In the genomic region with DNA sequence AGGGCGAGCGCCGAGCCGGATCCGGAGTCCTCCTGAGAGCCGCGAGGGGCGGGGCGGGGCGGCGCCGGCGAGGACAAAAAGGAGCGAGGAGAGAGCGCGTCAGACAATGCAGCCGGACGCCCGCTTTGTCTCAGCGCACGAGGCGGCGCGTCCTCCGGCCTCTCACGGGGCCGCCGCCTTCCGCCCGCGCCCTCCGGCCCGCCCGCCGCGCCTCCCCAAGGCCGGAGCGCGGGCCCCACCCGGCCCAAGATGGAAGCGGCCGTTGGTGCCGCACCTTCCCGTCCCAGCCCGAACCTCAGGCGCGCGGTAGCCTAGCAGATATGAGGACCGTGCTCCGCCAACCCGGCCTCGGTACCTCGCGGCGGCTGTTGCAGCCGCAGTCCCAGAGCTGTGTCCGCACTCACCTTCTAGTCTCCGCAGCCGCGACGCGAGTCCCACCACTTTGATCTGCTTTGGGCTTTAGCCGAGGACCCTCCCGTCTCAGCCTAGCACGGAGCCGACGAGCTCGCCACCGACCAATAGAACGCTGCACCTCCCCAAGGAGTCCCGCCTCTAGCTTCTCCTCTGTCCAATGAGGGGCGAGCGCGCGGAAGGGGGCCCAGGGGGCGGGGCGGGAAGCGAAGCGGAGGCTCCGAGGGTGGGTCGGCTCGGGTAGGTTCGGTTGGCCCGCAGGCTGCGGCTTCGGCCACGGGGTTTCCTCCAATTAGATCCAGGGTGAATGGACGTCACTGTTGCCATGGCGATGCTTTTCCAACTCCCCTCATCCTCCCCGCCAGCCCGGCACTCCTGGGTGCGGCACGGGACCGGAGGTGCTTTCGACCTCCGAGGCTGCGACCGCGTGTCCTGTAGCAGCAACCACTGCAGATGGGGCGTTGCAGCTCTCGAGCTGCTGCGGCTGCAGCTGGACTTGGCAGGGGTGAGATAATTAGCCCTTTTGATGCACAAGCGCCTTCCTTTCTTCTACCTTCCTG, we compare ENCODE assay signal across 8 mouse cellular contexts. TPM values are rescaled to one million over a fixed set of nuclear protein-coding genes. Genes with fewer than 3 reads are reported as not detected.
A peak's percentile ranks its signal among the peaks of the same experiment; 100 is the strongest.
DNase-seq lines count a peak whose midpoint lies in the region; ATAC-seq lines count a peak whose summit lies in the region.

A gene (minus strand): TSS at position 538 of the 971 bp plus-strand sequence.

- H3K9ac ChIP-seq in kidney, embryonic 15.5 days = peak within 1 kb of the TSS; percentile 97

- peak; percentile 96 for ATAC-seq in erythroblast, adult 5-6 weeks (replicated peaks; ENCODE audit: low FRiP score, poor library complexity, severe bottlenecking)
- peak; percentile 100 for ATAC-seq in kidney, embryonic 15.5 days (replicated peaks; ENCODE audit: low FRiP score)
- peak; percentile 96 for ATAC-seq in monocyte, adult 5-6 weeks (replicated peaks; ENCODE audit: insufficient number of reproducible peaks, low FRiP score, low TSS enrichment, poor library complexity, severe bottlenecking)

- peak within 1 kb of the TSS; percentile 67 for H3K4me2 ChIP-seq in kidney, embryonic 15.5 days

- WGBS in heart, embryonic 10.5 days = under 1% methylated on average over 102 of the region's 103 CpGs
- WGBS in kidney, embryonic 15.5 days = under 1% methylated on average over 94 of the region's 103 CpGs

- H3K27me3 ChIP-seq in heart, embryonic 10.5 days (ENCODE audit: insufficient read depth, poor library complexity, severe bottlenecking) = no peaks in the 10 kb centered on the region
- no peaks in the 10 kb centered on the region for H3K27me3 ChIP-seq in kidney, embryonic 15.5 days

- DNase-seq in B cell, adult 2 months = peak; percentile 92
- DNase-seq in brain, adult 2 months (ENCODE audit: low read depth, low spot score) = peak; percentile 100
- peak; percentile 100 for DNase-seq in heart, embryonic 10.5 days (ENCODE audit: low spot score)
- DNase-seq in liver = peak; percentile 98
- peak; percentile 94 to 96 for DNase-seq in spleen, postnatal 4 days (ENCODE audit: low spot score in 2 of 2)

- H3K4me1 ChIP-seq in heart, embryonic 10.5 days = peaks cover 19% of the 10 kb centered on the region; the same call in 1 of the 2 replicates
- H3K4me1 ChIP-seq in kidney, embryonic 15.5 days = peaks cover 27% of the 10 kb centered on the region

- H3K36me3 ChIP-seq in heart, embryonic 10.5 days = peaks cover 32% of the 10 kb centered on the region
- H3K36me3 ChIP-seq in kidney, embryonic 15.5 days = peaks cover 28% of the 10 kb centered on the region

- H3K4me3 ChIP-seq in heart, embryonic 10.5 days = peak within 1 kb of the TSS; percentile 86
- peak within 1 kb of the TSS; percentile 96 for H3K4me3 ChIP-seq in kidney, embryonic 15.5 days (replicated peaks)

- peak within 1 kb of the TSS; percentile 99 for H3K27ac ChIP-seq in heart, embryonic 10.5 days
- peak within 1 kb of the TSS; percentile 100 for H3K27ac ChIP-seq in kidney, embryonic 15.5 days

- no peaks in the 10 kb centered on the region for H3K9me3 ChIP-seq in heart, embryonic 10.5 days
- peaks cover 10% of the 10 kb centered on the region for H3K9me3 ChIP-seq in kidney, embryonic 15.5 days (replicated peaks)

RNA-seq across cellular contexts. Expression of the gene that starts here (rescaled TPM):
- total RNA-seq in erythroblast, adult 5-6 weeks (2015; ENCODE audit: low replicate concordance) = 85.9 and 98.8 TPM in 2 replicates
- 39.9 and 44.0 TPM in 2 replicates for total RNA-seq in erythroblast, adult 5-6 weeks (2017; ENCODE audit: low replicate concordance)
- 634 and 738 TPM in 2 replicates for polyA plus RNA-seq in heart, embryonic 10.5 days (2016; fragmentation: Nextera tagmentation; extraction: Ambion mirVana)
- 741 and 774 TPM in 2 replicates for polyA plus RNA-seq in kidney, embryonic 15.5 days (2015; fragmentation: Nextera tagmentation; extraction: Ambion mirVana)
- 211 to 254 TPM (median 218 TPM) in 3 replicates for total RNA-seq in monocyte, adult 5-6 weeks (2017)

Comparison
In these comparisons a context has a peak if more than half of its experiments do, and no peak if none do; other contexts are left out.
1. Peak in every context shown above with its lines: DNase-seq, ATAC-seq, H3K4me3 ChIP-seq and H3K27ac ChIP-seq.